Mouse (Mus musculus) urinary bladder, adult 2 months (tissue): Measurements from ENCODE around the gene G530012D18Rik. TPM values are rescaled to one million over a fixed set of nuclear protein-coding genes. Genes with fewer than 3 reads are reported as not detected.
"Not testable (repeated sequence)": the region's sequence is repeated elsewhere in the genome, so short reads cannot be mapped to it uniquely, and the experiment has no call there.

Experiments used
- DNase-seq: peaks from one replicate; pipeline ENCODE4 v3.0.0; 2022; ENCODE audit warnings: low spot score
- polyA plus RNA-seq: library from polyadenylated mRNA; depleted of rRNA; stranded (reverse); fragments of >200 nt; gene quantifications from 2 replicates; pipeline ENCODE4 v1.2.3, GENCODE M21; 2012; rRNA removed

Gene G530012D18Rik
- polyA plus RNA-seq, 1 experiment, result 0.22 TPM

- DNase-seq, result not testable (repeated sequence)
Observed at GRCm38 (mm10) chr1:85615819-85616218, 40.3 kb downstream of the G530012D18Rik start.

DNA sequence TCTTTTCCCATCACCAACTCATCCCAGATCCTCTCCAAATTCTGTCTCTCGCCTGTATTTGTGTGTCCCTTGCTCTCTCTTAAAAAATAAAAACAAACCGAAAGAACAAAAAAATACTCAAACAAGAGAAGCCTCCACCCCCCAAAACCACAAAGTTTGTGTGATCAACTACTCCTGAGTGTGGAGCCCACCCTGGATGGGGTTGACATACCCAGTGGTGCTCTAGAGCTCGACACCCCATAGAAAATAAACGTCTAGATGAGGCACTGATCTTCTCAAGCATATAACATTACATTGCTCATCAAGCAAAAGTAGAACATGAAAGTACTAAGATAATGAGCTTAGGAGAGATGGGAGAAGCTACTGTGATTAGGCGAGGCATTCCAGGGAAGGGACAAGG, 41.7 kb downstream of the G530012D18Rik start:
- DNase-seq, result not testable (repeated sequence)

DNA sequence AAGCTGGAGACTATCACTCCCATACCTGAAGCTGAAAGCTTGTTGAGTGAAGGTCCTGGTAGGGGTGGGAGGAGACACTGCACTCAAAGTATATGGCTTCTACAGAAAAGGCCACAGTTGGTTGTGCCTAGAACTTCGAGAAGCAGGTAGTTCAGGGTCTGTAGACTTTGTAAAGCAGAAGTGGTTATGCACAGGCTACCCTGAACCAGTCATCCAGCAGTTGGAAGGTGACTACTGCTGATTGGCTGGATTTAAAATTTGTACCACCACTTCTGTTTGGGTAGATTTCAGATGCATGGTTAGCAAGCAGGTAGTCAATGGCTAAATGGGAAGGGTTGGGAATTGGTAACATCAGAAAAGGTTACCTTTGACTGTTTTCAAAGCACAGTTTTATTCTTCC, 43.2 kb downstream of the G530012D18Rik start:
- not testable (repeated sequence) for DNase-seq

Other genes starting within 250 kb of the G530012D18Rik start
- gene Sp110, start 23.1 kb downstream of the G530012D18Rik start, polyA plus RNA-seq, result 20.4 and 22.2 TPM in 2 replicates
- gene Sp140, start 24.7 kb downstream of the G530012D18Rik start, polyA plus RNA-seq, result 14.0 and 15.8 TPM in 2 replicates
- 32.2 and 37.7 TPM in 2 replicates for gene Sp100, start 74.3 kb downstream of the G530012D18Rik start, polyA plus RNA-seq
- 3.3 and 4.8 TPM in 2 replicates for gene A630001G21Rik, start 203.0 kb downstream of the G530012D18Rik start, polyA plus RNA-seq
- 116 and 130 TPM in 2 replicates for gene Cab39, start 217.8 kb downstream of the G530012D18Rik start, polyA plus RNA-seq